Mouse (Mus musculus): ENCODE measurements around the gene Olfr283.

GRCm38 (mm10) chr15:98340887-98341286, 39.9 kb downstream of the Olfr283 start, which contains the start of gene Olfr284:
- no peak for TF ChIP-seq CTCF (IDR thresholded peaks at IDR 0.05; ENCODE audit: low read depth)
- no peak for TF ChIP-seq EP300 (IDR thresholded peaks at IDR 0.05; ENCODE audit: low read depth)
